Mouse (Mus musculus): ENCODE measurements around the gene Asb6. TPM values are rescaled to one million over a fixed set of nuclear protein-coding genes. Genes with fewer than 3 reads are reported as not detected.

Asb6 gene
- polyA plus RNA-seq, 1 experiment, result 5.6 TPM

Other genes with a start within 250 kb of the Asb6 start
- not detected in 2 replicates for gene Cstad, start 235.3 kb downstream of the Asb6 start, polyA plus RNA-seq (2012; ENCODE audit: insufficient read depth, insufficient read length, missing spikeins)
- not detected in 2 replicates for gene 1700001O22Rik, start 26.7 kb downstream of the Asb6 start, polyA plus RNA-seq (2012; ENCODE audit: insufficient read depth, insufficient read length, missing spikeins)
- 14.6 and 22.2 TPM in 2 replicates for gene Ntmt1, start 22.5 kb downstream of the Asb6 start, polyA plus RNA-seq (2012; ENCODE audit: insufficient read depth, insufficient read length, missing spikeins)
- not detected in 2 replicates for gene Prrx2, start 4.6 kb upstream of the Asb6 start, polyA plus RNA-seq (2012; ENCODE audit: insufficient read depth, insufficient read length, missing spikeins)
- 15.6 and 20.6 TPM in 2 replicates for gene Ptges, start 99.5 kb upstream of the Asb6 start, polyA plus RNA-seq (2012; ENCODE audit: insufficient read depth, insufficient read length, missing spikeins)
- 13.7 and 14.0 TPM in 2 replicates for gene Tor1b, start 122.6 kb upstream of the Asb6 start, polyA plus RNA-seq (2012; ENCODE audit: insufficient read depth, insufficient read length, missing spikeins)
- 20.5 and 26.0 TPM in 2 replicates for gene Tor1a, start 137.6 kb upstream of the Asb6 start, polyA plus RNA-seq (2012; ENCODE audit: insufficient read depth, insufficient read length, missing spikeins)
- 19.9 and 27.2 TPM in 2 replicates for gene BC005624, start 151.9 kb upstream of the Asb6 start, polyA plus RNA-seq (2012; ENCODE audit: insufficient read depth, insufficient read length, missing spikeins)
- gene Usp20, start 151.9 kb upstream of the Asb6 start, polyA plus RNA-seq (2012; ENCODE audit: insufficient read depth, insufficient read length, missing spikeins), result 7.3 and 7.7 TPM in 2 replicates

All from brown adipose tissue, adult 24 weeks (tissue).